Mouse (Mus musculus) kidney, adult 2 months (tissue): ENCODE data around the gene Nudt4.

Experiments
- CTCF ChIP-seq: fragments of 200-500 bp; conservative IDR thresholded peaks from 2 replicates; pipeline ENCODE4 v1.5.1; 2011; ENCODE audit warnings: low read depth, mild to moderate bottlenecking, control low read depth, low read length, moderate library complexity, mixed read lengths; ENCODE audit not compliant: insufficient read depth, insufficient read length
- POLR2A ChIP-seq: fragments of 200-500 bp; IDR thresholded peaks from one replicate; pipeline ENCODE4 v1.6.1; 2011; ENCODE audit warnings: low read depth, low read length, control low read depth

DNA sequence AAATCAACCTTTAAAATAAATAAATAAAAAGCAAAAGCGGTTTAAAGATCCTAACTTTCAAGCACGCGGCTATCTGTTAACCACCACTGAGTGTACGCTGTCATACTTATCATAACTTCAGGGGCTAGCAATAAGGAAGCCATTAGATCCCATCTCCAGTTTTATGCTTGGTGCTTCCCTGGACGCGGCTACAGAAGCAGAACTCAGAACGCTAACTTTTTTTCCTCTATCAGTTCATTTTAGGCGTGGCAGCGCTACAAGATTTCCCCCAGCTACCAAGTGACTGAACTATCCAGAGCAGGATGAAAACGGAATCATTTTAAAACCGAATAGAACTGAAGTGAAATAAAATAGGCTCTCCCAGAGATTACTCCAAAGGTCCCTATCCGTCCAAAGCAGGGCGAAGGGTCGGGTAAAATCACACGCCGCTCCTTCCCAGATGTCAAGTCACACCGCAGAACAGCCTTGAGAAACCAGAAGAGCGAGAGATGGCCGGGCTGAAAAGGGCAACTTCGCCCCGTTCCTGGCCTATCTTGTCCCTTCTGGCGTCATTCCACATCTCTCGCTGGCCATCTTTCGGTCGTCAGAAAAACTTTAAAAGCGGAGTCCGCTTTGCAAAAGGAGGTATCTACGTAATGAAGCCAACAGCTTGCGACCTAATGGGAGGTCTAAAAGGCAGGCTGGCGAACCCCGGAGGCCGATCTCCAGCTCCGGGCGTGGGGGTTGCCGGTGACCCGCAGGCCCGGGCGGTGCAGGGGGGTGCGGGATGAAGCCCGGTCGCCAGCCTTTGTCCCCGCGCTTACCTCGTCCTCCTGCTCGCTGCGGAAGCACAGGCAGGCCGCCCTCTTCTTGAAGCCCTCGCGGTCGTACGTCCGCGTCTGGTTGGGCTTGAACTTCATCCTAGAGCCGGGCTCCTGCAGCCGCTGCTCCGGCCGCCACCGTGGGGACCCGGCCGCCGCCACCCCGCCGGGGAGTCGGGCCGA lies 796 bp downstream of the Nudt4 start:
- TF ChIP-seq POLR2A (no peak), CTCF (no peak)
